Mouse (Mus musculus) ovary, adult 18-20 months (tissue): ENCODE measurements at regions not wholly inside any gene's neighbourhood (a gene's known extent, or its start where the extent isn't known, plus 50 kb on each side); places are given as distances from the start of the nearest gene placed in this dataset.

Source experiments
- DNase-seq: peaks from one replicate; pipeline ENCODE4 v3.0.0; 2022; ENCODE audit warnings: low spot score, mixed read lengths

DNA sequence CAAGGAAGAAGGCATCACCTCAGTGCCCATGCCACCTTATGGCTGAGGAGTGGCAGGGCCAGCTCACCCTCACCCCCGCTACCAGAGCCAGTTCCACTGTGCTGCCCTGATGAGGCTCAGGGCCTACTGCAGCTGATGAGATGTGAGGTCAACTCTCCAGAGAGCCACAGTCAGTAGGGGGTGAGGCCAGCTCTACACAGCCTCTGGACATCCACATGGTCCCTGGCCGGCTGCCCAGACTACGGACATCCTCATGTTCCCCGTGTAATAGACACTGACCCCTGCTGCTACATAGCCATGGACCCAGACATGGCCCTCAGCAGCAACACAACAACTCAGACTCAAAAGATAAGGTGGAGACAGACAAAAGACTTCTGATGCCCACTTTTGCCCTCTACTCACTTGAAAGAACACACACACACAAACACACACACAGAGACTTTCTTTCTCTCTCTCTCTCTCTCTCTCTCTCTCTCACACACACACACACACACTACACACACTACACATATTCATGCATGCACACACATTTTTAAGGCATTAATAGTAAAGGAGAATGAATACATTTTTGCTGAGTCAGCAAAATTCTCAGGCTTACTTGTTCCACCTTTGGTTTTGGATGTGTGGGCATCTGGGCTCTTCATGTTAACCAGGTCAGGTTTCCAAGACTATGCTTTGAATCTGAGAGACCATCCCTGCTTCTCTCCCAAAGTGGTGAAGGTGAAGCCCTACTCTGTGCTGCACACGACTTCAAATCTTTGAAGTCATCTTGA lies 604.4 kb upstream of the Nrp1 start:
- no peak for DNase-seq

DNA sequence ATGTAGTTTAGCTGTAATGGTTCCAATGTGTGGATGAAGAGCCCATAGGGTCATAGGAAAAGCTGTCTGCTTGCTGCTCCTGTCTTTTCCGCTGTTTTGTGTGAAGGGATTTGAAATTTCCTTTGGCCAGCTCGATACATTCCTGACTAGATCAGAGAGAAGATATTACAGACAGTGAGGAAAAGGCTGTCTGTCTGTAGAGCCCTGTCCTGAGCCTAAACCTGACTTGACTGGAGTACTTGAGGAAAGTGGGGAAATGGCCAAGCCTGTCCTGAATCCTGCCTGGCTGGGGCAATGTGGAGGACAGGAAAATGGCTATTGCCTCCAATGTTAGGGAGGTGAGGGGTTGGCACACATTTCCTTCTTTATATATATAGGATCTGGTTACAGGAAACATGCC lies 601.0 kb upstream of the Nrp1 start:
- no peak for DNase-seq

DNA sequence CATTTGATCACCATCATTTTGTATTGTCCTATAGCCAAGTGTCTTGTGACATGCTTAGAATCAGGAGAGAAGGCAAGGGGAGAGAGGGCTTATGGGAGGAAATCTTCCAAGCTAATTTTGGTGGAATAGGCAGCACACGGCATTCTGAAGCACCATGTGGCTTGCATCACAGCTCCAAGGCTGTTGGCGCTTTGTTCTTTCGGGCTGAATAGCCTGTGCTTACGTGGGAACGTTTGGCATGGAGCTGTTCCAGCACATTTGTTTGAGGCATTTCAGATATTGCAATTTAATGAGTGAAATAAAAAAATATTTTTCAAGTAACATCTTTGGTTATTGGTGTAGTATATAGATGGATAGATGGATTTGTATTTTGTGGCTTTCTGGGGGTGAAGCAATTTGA lies 598.5 kb upstream of the Nrp1 start:
- DNase-seq, result no peak

DNA sequence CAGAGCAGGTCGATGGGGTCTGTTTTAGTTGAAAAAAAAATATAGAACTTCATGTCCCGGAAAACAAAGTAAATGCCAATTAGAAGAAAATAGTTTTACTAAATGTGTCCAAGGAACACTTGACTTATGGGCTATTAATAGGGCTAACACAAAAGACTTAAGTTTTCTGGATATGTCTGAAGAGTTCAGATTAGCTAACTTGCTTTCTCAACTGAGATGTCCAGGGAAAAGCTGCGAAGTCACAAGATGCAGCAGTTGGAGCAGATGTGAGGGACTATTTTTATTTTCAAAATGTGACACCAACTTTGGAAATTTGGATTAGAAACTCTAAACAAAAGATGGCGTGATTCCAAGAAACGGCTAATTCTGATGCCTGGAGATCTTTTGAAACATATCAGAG lies 593.2 kb upstream of the Nrp1 start:
- no peak for DNase-seq

DNA sequence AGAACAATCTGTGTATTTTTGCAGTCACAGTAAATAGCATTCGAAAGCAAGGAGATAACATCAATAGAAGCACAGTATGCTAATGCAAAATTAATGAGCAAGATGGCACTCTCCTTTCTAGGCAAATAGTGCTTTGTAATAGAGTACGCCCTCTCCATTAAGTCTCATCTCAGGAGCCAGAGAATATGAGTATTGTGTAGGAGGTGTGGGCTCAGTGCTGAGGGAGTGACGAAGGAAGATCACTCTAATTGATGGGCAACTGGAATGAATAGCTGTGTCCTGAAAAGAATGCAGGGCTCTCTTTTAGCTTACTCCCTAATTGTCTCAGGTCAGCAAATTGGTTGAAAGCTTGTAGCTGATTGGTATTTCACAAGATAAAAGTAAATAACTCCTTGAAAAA lies 590.1 kb upstream of the Nrp1 start:
- DNase-seq, result no peak

DNA sequence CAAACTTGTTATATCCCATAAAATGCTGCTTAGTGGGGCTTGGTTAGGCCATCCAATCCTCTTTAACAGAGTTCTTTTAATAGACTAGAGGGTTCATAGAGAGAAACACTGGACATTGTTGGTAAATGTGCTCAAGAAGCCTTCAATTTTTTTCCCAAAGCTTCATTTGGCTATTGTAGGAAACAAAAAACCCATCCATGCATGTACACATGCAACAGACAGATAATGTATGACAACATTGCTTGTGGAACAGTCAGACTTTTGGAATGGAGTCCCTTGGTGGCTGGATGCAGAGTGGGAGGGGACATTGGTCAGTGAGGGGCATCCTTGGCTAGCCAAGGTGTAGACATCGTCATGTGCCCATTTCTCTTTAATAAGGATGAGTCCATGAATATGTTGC lies 588.8 kb upstream of the Nrp1 start:
- no peak for DNase-seq

DNA sequence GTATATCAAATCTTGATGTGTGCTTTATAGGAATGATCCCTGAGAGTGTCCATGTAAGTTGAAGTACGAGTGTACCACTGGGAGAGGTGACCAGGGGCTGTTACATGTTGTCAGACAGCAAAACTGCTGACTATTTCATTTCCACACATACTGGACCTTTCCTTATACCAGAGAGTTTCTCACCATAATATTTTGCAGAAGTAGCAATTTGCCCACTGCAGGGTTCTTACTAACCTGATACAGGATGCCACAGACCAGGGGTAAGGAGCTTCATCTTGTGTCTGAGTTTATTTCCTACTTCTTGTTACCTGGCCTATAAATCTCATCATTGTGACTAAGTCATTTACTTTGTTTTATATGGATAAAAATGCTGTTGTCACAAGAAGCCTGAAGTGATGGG lies 586.6 kb upstream of the Nrp1 start:
- DNase-seq, result no peak

DNA sequence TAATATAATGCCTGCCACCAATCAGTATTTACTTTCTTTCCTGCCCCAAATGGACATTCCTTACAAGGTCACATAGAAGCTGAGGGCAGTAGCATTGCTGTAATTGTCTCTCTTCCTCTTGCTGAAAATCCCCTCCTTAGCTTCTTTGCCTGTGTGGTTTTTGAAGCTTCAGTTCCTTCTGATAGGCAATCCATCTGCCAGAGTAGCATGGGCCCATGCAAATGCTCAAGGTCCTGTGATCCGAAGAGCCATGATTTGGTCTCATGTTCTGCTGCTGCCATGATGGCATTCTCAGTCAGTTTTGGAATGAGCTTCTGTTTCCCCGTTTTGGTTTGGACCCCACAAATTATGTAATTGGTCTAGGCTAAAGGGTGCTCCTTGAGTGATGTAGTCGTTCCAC lies 586.0 kb upstream of the Nrp1 start:
- DNase-seq, result no peak

DNA sequence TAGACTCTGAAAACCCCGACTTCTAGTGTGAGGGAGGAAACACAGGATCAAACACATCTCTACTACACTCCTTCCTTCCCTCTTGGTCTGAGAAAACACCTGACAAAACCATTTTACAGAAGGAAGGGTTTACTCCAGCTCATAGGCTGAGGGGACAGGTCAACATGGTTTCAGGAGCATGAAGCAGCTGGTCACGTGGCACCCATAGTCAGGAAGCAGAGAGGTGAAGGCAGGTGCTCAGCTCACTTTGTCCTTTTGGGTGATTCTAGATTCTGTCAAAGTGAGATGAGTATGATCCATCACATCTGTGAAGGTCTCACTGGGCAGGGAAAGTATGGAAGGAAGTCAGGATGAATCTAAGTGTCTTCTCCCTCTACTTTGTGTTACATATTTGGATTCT lies 585.5 kb upstream of the Nrp1 start:
- no peak for DNase-seq

DNA sequence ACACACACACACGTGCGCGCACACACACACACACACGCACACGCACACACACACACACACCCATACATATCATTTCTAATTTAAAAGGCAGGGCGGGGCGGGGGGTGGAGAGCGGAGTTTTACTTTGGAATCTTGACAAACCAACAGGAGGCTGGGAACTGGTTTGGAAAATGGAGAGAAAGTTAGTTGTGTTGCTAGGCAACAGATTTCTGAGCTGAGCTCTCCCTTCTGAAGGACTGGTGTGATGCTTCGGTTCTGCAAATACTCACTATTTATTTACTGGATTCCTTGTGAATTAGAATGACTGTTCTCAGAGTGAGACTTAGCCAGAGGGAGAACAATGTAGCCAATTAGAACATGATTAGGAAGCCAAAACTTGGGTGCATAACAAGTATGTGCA lies 583.8 kb upstream of the Nrp1 start:
- DNase-seq, result no peak

DNA sequence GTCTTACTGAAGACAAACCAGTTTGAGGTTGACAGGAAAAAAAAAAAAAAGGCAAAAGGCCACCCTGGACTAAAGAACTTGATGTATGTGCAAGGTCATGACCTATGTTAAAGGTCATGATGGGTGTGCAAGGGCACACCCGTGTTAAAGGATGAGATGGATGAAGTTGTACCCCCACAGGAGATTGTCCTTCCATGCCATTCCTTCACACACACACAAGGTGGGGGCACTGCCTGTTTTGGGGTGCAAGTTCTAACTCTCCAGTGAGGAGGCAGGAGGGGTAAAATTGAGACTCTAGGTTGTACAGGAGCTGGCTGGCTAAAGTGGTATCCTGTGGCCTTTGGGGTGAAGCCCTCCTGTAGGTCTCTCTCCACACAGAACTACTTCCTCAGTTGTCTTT lies 583.2 kb upstream of the Nrp1 start:
- no peak for DNase-seq

DNA sequence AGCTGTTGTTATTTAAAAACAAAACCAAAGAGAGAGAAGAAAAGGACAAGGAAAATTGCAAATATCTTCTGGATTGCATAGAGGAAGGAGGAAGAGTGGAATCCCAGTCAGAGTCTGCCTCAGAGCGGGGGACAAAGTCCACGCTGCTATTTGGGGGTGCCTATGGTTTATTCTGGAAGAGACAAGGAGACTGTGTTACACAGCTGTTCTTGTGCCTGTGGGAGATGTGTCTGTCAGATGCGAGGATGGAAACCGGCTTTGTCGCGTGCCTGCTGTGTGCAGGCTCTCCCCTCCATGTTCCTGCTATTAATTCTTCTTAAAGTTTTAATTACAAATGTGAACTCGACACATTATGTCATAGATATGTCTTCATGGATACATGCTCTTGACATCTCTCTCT lies 582.7 kb upstream of the Nrp1 start:
- no peak for DNase-seq

DNA sequence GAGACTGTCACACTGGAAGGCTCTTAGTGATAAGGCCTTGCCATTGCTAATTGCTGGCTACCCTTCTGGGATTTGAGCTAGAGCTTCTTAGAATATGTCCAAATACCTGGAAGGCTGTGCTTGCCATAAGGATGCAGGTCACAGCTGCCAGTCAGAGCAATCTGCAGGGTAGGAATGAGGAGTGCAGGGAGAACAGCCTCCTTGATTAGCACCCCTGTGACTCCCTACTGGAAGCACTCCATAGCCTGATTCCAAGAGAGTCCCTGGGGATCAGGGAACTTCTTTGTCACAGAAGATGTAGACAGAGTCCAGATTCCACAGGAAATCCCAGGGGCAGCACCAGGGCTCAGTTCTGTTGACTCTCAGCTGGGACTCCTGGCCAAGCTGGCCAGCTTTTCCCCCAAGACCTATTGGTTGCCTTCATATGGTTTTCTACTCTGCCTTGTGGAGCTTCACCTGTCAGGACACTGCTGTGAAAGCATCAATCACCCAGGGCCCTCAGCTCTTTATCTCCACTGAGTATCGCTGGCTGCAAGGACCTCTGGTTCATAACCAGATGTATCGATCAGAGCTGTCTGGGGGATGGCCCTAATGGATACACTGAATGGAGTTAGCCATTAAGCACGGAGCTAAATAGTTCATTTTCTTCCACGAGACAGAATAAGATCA lies 579.9 kb upstream of the Nrp1 start:
- DNase-seq, result no peak

DNA sequence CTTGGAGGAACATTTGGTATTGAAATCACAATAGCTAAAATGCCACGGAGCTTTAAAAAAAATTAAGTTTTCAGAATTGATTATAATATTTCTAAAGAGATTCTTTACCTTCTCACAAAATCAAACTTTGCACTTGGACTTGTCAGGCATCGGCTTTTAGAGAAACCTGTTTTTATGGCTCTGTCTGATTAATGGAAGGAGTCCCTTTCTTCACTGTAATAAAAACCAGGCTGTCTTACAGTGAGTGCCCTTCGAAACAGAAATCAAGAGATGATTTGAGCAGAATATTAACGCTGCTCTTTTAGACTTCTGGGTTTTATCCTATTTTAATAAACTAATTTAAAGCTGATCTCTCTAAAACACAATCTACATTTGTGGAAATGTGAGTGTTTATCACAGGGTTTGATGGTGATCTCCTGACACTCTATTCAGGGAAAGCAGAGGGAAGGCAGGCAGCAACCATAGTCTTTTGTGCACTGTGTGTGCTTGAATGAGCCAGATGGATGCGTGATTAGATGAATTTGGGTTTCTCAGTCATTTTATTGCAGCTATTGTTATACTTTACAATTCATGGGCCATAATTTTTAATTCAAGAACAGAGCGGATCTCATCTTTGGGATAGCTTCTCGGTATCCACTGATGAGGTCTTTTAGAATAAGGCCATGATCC lies 579.2 kb upstream of the Nrp1 start:
- DNase-seq, result no peak

DNA sequence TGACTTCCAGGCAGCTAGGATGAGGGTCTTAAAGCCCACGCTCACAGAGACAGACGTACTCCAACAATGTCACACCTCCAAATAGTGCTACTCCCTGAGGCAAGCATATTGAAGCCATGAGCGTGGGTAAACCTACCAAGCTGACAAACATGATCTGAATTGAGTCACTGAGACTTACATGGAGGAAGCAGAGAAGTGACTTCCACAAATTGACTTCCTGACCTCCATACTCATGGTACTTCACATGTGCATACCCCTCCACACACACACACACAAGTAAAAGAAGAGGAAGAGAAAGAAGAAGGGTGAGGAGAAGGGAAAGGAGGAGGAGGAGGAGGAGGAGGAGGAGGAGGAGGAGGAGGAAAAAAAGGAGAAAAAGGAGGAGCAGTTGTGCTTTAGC lies 577.8 kb upstream of the Nrp1 start:
- DNase-seq, result no peak

DNA sequence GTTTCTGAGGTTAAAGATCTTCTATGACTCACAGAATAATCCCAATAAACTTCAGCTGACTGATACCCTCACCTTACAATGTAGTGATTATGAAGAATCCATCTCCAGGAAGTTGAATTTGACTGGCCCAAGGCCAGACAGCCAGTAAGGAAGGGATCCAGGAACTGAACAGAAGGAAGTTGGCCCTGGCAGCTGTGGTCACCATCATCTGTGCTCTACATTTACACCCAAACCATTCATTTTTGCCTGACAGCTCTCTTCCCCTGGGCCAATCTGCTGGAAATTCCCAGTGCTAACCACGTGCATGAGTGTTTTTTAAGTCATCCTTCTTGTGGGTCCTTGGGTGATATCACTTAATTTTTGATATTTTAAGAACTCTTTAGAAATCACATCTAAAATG lies 577.4 kb upstream of the Nrp1 start:
- no peak for DNase-seq

DNA sequence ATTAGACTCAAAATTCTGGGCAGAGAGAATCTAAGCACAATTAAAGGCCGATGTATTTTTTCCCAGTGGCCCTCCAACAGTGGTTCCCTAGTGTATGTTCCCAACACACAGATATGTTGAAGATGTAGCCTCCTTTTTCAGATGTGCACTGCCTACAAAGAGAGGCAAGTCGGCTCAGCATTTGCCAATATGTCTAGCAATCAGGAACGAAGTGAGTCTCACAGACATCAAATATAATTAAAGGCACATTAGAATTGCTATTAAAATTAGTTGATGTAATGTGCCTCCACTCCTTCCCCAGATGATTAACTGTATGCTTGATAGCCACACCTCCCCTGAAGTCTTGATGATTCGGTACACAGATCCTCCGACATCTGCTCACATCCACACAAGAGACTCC lies 565.8 kb upstream of the Nrp1 start:
- no peak for DNase-seq

DNA sequence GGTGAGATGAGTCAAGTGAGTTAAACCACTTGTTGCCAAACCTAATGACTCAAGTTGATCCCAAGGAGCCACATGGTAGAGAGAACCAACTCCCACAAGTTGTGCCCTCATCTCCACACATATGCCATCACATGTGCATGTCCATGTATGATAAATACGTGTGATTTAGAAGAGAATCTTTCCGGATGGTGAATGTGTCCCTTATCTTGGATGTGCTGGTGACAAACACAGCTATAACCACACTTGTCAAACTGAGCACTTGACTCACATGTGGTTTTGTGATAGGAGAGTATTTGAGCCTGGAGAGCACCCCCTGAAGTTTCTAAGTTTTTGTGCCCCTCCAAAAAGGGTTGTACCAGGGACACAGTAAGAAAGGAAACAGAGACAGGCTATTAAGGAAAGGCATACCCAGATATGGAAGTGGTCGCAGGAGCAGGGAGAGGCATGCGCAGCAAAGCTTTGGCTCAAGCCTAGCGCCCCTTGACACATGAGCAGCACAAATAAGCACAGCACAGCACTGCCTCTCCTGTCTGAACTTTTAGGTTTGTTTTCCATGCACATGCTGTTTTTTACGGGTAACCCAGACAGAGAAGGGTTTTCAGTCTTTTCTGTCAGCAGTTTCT lies 558.4 kb upstream of the Nrp1 start:
- DNase-seq, result no peak

DNA sequence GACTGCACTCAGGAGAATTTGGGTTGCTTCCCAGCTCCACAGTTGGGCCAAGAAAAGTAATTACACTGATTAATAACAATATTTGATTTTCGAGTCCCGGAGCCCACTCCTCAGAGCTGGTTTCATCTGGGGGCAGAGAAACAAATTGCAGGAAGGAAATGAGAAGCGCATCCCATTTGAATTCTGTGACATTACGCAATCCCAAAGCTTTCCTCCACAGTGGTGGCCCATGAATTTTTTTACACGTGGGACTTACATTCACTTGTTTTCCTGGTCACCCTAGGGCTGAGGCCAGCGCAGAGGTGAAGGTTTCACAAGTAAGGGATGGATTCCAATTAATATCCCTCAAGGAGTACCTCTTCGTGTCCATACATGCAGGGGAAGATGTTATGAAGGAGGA lies 556.3 kb upstream of the Nrp1 start:
- DNase-seq, result no peak

DNA sequence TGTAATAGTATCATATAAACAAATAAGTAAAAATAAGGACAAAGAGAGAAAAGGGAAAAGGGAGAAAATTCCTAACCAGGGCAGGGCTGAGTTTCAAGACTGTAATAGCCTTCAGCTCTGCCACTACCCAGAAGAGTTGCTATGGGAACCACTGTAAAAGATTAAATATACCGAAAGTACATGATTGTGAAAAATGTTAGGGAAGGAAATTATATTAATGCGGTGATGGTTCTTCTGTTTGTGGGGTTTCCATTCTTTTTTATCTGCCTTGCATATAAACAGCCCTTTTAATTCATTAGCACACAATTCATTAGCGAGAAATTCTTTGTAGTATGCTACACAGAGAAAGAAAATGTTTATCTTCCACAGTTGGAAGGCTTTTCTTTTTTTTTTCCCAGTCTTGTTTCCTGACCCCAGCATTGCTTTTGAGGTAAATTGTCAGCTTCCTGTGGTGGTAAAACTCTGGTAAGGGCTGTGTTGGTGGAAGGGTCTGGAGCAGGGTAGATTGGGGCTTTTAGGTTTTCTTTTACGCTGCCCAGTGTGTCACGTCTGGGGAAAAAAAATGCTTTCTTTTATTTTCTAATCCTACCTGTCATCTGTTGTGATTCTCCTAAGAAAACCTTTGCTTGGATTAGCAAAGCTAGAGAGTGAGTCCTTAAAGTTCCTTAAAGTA lies 555.6 kb upstream of the Nrp1 start:
- no peak for DNase-seq

DNA sequence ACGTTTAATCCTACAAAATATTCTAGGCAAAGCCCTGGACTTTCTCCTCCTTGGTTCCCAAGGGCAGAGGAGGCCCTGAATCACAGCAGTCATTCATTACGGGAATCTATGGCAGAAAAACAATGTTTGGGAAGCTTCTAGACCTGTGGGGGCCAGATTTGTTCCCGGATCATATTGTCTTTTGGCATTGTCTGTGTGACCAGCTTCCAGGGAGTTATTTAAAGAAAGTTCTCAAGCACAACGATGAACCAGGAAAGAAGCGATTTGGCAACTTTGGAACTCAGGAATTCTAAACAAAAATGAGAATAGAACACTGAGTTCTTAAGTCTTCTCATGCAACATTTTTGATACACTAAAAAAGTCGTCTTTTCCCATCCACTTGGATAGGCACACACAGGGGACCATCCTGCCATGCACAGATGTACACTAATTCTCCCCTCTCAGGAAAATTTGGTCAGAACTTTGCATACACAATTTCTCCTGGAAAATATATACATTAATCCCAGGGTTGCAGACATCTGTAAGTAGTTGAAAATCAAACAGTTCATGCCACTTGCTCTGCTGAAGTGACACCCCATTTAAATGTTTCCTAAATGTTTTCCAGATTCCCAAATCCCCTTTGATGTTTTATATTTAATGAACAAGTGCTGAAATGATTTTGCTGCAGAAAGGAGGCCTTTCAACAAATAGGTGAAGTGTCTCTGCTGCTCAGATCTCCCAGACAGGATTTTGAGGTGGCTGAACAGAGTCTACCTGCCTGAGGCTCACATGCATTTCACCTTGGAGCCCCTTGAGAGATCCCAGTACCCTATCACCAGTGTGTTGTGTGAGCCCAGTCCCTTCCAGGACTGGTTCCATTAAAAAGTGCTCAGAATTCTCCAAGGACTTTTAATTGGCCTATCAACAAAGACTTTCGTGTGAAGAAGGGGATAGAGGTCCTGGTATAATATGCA lies 548.9 kb upstream of the Nrp1 start:
- no peak for DNase-seq
